Mouse (Mus musculus): ENCODE measurements around the gene Klk1b9. TPM values are rescaled to one million over a fixed set of nuclear protein-coding genes. Genes with fewer than 3 reads are reported as not detected.

The Klk1b9 gene
- not detected in 2 replicates for polyA plus RNA-seq (2012; rRNA removed)

DNA sequence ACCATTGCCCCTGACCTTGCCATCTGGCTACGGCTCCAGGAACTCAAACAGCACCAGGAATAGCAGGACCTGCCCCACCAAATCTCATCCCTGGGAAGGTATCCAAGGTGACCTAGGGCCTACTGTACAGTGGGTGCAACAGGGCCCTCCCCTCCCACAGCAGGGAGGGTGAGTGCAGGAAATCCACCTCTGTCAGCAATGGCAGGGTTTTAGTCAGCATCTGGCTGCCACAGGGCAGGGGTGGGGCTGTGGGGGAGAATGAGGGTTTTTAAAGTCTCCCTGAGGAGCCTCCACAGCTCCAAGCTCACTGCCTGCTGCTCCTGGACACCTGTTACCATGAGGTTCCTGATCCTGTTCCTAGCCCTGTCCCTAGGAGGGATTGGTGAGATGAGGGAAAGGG is at the start of gene Klk1b9:
Klk1b9 (plus strand) TSS at position 301 of the 400 bp plus-strand sequence.

GRCm38 (mm10) chr7:43933440-43933839 is 42.4 kb upstream of the Klk1b9 start, which contains the start of gene Klk15:
Klk15 (plus strand) TSS chr7:43933740.

DNA sequence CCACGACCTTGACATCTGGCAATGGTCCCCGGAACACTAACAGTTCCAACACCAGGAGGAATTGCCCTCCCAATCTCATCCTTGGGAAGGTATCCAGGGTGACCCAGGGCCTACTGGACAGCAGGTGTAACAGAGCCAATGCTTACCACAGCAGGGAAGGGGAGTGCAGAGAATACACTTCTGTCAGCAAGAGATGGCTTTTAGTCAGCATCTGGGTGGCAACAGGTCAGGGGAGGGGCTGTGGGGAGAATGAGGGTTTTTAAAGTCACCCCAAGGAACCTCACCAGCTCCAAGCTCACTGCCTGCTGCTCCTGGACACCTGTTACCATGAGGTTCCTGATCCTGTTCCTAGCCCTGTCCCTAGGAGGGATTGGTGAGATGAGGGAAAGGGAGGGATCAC is 25.5 kb upstream of the Klk1b9 start, which contains the start of gene Klk1b8:
Klk1b8 (plus strand) TSS at position 301 of the 400 bp plus-strand sequence.

DNA sequence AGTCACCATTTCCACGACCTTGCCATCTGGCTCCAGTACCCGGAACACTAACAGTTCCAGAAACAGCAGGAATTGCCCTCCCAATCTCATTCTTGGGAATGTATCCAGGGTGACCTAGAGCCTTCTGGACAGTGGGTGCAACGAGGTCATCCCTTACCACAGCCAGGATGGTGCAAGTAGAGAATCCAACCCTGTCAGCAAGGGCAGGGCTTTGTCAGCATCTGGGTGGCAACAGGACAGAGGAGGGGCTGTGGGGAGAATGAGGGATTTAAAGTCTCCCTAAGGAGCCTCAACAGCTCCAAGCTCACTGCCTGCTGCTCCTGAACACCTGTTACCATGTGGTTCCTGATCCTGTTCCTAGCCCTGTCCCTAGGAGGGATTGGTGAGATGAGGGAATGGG is 9.4 kb upstream of the Klk1b9 start, which contains the start of gene Klk1b1:
Klk1b1 (plus strand) TSS at position 301 of the 400 bp plus-strand sequence.

GRCm38 (mm10) chr7:43995577-43995976 is 19.7 kb downstream of the Klk1b9 start, which contains the start of gene Klk1b11:
Klk1b11 (plus strand) TSS chr7:43995877.

DNA sequence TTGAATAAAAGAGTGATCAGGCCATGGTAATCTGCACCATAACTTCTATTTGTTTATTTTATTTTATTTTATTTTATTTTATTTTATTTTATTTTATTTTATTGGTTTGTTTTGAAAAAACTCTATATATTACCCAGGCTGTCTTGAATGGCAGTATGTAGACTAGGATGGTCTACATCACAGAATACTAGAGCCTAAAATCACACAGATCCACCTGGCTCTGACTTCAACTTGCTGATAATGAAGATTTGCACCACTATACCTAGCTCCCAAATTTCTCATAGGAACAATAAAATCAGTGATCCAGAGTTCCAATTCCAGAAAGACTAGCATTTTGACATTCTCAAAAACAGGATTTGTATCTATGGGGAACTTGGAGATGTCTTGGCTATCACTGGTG is 36.0 kb downstream of the Klk1b9 start, which contains the start of gene Klk1b26:
Klk1b26 (plus strand) TSS at position 301 of the 400 bp plus-strand sequence.

Other genes starting within 250 kb of the Klk1b9 start
- not detected in 2 replicates for gene Klk12, start 207.2 kb upstream of the Klk1b9 start, polyA plus RNA-seq (2012; rRNA removed)
- not detected in 2 replicates for gene Klk11, start 201.5 kb upstream of the Klk1b9 start, polyA plus RNA-seq (2012; rRNA removed)
- gene Klk10, start 195.0 kb upstream of the Klk1b9 start, polyA plus RNA-seq (2012; rRNA removed): 0.02 and 0.07 TPM in 2 replicates
- not detected in 2 replicates for gene Klk9, start 184.2 kb upstream of the Klk1b9 start, polyA plus RNA-seq (2012; rRNA removed)
- gene Klk8, start 178.5 kb upstream of the Klk1b9 start, polyA plus RNA-seq (2012; rRNA removed): 3.3 and 3.8 TPM in 2 replicates
- not detected in 2 replicates for gene Klk7, start 164.8 kb upstream of the Klk1b9 start, polyA plus RNA-seq (2012; rRNA removed)
- not detected in 2 replicates for gene Klk6, start 151.6 kb upstream of the Klk1b9 start, polyA plus RNA-seq (2012; rRNA removed)
- gene Klk5, start 134.1 kb upstream of the Klk1b9 start, polyA plus RNA-seq (2012; rRNA removed): not detected in 2 replicates
- gene Klk4, start 94.9 kb upstream of the Klk1b9 start, polyA plus RNA-seq (2012; rRNA removed): not detected in 2 replicates
- gene Klk15, start 42.3 kb upstream of the Klk1b9 start, polyA plus RNA-seq (2012; rRNA removed): not detected in 2 replicates
- gene Klk1b8, start 25.4 kb upstream of the Klk1b9 start, polyA plus RNA-seq (2012; rRNA removed): not detected in 2 replicates
- gene Klk1b1, start 9.3 kb upstream of the Klk1b9 start, polyA plus RNA-seq (2012; rRNA removed): not detected in 2 replicates
- not detected in 2 replicates for gene Klk1b11, start 19.8 kb downstream of the Klk1b9 start, polyA plus RNA-seq (2012; rRNA removed)
- gene Klk1b26, start 36.1 kb downstream of the Klk1b9 start, polyA plus RNA-seq (2012; rRNA removed): not detected in 2 replicates
- 0.07 and 0.10 TPM in 2 replicates for gene Klk1b27, start 76.2 kb downstream of the Klk1b9 start, polyA plus RNA-seq (2012; rRNA removed)
- gene Klk1b21, start 126.3 kb downstream of the Klk1b9 start, polyA plus RNA-seq (2012; rRNA removed): not detected in 2 replicates
- gene Klk1b22, start 136.6 kb downstream of the Klk1b9 start, polyA plus RNA-seq (2012; rRNA removed): not detected in 2 replicates
- not detected in 2 replicates for gene Klk1b16, start 160.7 kb downstream of the Klk1b9 start, polyA plus RNA-seq (2012; rRNA removed)
- not detected in 2 replicates for gene Klk1b24, start 212.2 kb downstream of the Klk1b9 start, polyA plus RNA-seq (2012; rRNA removed)
- gene Klk1b3, start 222.1 kb downstream of the Klk1b9 start, polyA plus RNA-seq (2012; rRNA removed): not detected in 2 replicates
- gene Klk1b4, start 231.4 kb downstream of the Klk1b9 start, polyA plus RNA-seq (2012; rRNA removed): 0.13 and 0.50 TPM in 2 replicates
- not detected in 2 replicates for gene Klk1b5, start 239.9 kb downstream of the Klk1b9 start, polyA plus RNA-seq (2012; rRNA removed)
- gene Klk1, start 249.3 kb downstream of the Klk1b9 start, polyA plus RNA-seq (2012; rRNA removed): 0.08 and 0.67 TPM in 2 replicates